Mouse (Mus musculus) spleen, adult 2 months (tissue): Measurements from ENCODE around the gene Shld2.

ENCODE experiments used
- CTCF ChIP-seq: fragments of 200-500 bp; IDR thresholded peaks from 2 replicates; pipeline ENCODE4 v1.5.1; 2011; ENCODE audit warnings: mild to moderate bottlenecking, inconsistent platforms; ENCODE audit not compliant: insufficient read depth, insufficient read length, insufficient replicate concordance; ENCODE audit errors: extremely low read depth
- POLR2A ChIP-seq: fragments of 200-500 bp; IDR thresholded peaks from 2 replicates; pipeline ENCODE4 v1.6.1; 2011; ENCODE audit warnings: low read depth, low read length, inconsistent platforms

DNA sequence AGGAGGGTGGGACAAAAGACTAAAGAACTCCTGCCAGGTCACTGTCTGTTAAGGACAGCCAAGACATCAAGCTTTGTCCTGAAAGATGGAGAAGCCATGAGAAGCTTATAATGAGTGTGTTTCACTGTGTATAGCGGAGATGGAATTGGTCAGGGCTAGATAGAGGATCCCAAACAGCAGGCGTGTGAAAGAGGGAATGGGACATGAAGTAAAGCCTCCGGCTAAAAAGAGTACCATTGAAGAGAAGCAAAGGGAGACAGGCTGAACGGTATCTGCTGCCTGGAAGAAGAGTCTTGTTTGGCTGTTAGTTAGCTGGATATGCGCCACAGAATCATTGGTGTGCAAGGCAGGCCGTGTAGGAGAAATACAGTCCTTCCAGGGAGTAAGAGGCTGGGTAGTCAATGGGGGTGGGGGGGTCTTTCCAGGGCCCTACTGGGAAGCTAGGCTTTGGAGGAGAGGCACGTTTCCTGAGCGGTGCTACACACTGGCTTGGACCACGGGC, 20.4 kb upstream of the Shld2 start:
- TF ChIP-seq POLR2A: no peak
- TF ChIP-seq CTCF: no peak
